Mouse (Mus musculus) kidney, embryonic 14.5 days (tissue): ENCODE measurements at regions not wholly inside any gene's neighbourhood (a gene's known extent, or its start where the extent isn't known, plus 50 kb on each side); places are given as distances from the start of the nearest gene placed in this dataset.
"Not testable (repeated sequence)": the region's sequence is repeated elsewhere in the genome, so short reads cannot be mapped to it uniquely, and the experiment has no call there.

Experiments
- ATAC-seq: fragments of 200-750 bp; cut with Nextera tagmentation; 2 replicates; pipeline ENCODE4 v1.8.0; 2017; ENCODE audit warnings: moderate number of reproducible peaks, mild to moderate bottlenecking, moderate TSS enrichment, moderate library complexity; ENCODE audit not compliant: low FRiP score, low TSS enrichment
- H3K27ac ChIP-seq: fragments of 300-500 bp; sonication (generic); 2 replicates; pipeline ENCODE4 v1.5.1; 2014; ENCODE audit warnings: low read depth, mild to moderate bottlenecking, low read length, moderate library complexity, mixed read lengths
- H3K27me3 ChIP-seq: fragments of 300-500 bp; sonication (generic); 2 replicates; pipeline ENCODE4 v1.6.1; 2014; ENCODE audit warnings: mild to moderate bottlenecking, low read length; ENCODE audit not compliant: control insufficient read depth, insufficient read depth
- H3K36me3 ChIP-seq: fragments of 300-500 bp; sonication (generic); 2 replicates; pipeline ENCODE4 v1.6.1; 2014; ENCODE audit warnings: low read length, mixed read lengths; ENCODE audit not compliant: control insufficient read depth, insufficient read depth
- H3K4me1 ChIP-seq: fragments of 300-500 bp; sonication (generic); 2 replicates; pipeline ENCODE4 v1.6.1; 2014; ENCODE audit warnings: low read length, mixed read lengths; ENCODE audit not compliant: control insufficient read depth, insufficient read depth
- H3K4me2 ChIP-seq: fragments of 300-500 bp; sonication (generic); replicated peaks from 2 replicates; pipeline ENCODE4 v1.6.1; 2014; ENCODE audit warnings: low read depth, mild to moderate bottlenecking, low read length
- H3K4me3 ChIP-seq: fragments of 300-500 bp; sonication (generic); 2 replicates; pipeline ENCODE4 v1.5.1; 2014; ENCODE audit warnings: mild to moderate bottlenecking, low read length
- H3K9ac ChIP-seq: fragments of 300-500 bp; sonication (generic); 2 replicates; pipeline ENCODE4 v1.6.1; 2014; ENCODE audit warnings: low read depth, mild to moderate bottlenecking, low read length, moderate library complexity
- H3K9me3 ChIP-seq: fragments of 300-500 bp; sonication (generic); 2 replicates; pipeline ENCODE4 v1.6.1; 2016; ENCODE audit warnings: low read length; ENCODE audit not compliant: control insufficient read depth
- WGBS: fragments of 180-500 bp; shearing (Covaris S2); extraction: QIAGEN DNeasy Blood & Tissue Kit; methylation state at CpG from one replicate; pipeline ENCODE4 v1.1.7; 2014; 5-methylcytosine and 5-hydroxymethylcytosine counted together

- Histone ChIP-seq H3K36me3 (no peaks in the 10 kb centered on the region), H3K27ac (no peak overlapping the region), H3K4me1 (no peaks in the 10 kb centered on the region), H3K4me3 (no peak overlapping the region), H3K9ac (no peak overlapping the region), H3K9me3 (peaks cover 17% of the 10 kb centered on the region), H3K27me3 (no peaks in the 10 kb centered on the region), H3K4me2 (no peak overlapping the region)
- WGBS = 79% methylated on average over 3 of the region's 3 CpGs
- ATAC-seq = no peak
Measured at GRCm38 (mm10) chr13:3341416-3341815, 196.4 kb upstream of the Gdi2 start.

DNA sequence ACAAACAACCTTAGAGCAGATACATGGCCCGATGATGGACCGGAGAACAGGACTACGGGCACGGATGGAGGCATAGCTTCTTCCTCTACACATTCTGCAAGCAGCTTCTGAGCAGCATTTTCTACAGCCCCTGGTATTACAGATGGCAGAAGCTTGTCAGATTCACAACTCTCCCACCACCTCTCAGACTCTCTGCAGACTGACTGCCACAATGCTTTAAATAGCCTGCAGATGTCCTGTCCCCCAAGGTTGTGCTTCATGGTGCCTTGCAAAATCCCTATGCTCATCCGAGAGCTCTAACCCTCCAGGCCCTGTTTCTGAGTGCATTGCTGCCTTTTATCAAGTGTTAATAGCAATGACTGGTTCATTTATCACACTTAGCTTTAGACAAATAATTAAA lies 194.3 kb upstream of the Gdi2 start:
- H3K27ac ChIP-seq = no peak overlapping the region
- H3K9me3 ChIP-seq = peaks cover 10% of the 10 kb centered on the region
- no peak for ATAC-seq
- no peak overlapping the region for H3K4me3 ChIP-seq
- no peaks in the 10 kb centered on the region for H3K4me1 ChIP-seq
- no peak overlapping the region for H3K4me2 ChIP-seq
- no peaks in the 10 kb centered on the region for H3K36me3 ChIP-seq
- H3K9ac ChIP-seq = no peak overlapping the region
- 90% methylated on average over 5 of the region's 5 CpGs for WGBS
- no peaks in the 10 kb centered on the region for H3K27me3 ChIP-seq

GRCm38 (mm10) chr13:3354912-3355311 lies 183.0 kb upstream of the Gdi2 start:
- peaks cover 23% of the 10 kb centered on the region for H3K27me3 ChIP-seq
- not testable (repeated sequence) for H3K27ac ChIP-seq, H3K9ac ChIP-seq, H3K36me3 ChIP-seq, ATAC-seq, H3K4me2 ChIP-seq, H3K4me1 ChIP-seq, H3K4me3 ChIP-seq, H3K9me3 ChIP-seq

DNA sequence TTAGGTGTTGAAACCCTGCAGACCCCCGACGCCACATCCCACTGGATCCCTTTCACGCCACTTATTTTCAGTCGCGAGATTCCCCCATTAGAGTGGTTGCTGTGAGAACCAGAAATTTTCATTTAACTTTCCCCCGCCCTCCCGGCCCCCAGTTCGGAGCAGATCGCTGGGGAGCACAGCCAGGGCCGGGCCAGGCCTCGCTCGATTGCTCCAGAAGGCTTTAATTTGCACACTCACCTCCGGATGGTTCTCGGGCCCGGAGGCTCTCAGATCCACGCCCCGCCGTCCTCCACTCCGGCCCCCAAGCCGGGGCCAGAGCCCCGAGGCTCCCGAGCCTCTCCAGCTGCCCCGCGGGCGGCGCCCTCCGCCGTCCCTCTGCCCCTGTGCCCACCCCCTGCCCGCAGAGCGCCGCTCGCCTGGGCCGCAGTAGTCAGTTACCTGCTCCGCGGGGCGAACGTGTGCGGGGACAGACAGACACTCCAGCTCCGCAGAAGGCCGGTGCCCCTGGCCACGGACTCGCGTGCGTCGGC lies 179.7 kb upstream of the Gdi2 start:
- Histone ChIP-seq H3K4me3 (peak overlapping the region; percentile 51), H3K36me3 (no peaks in the 10 kb centered on the region), H3K27ac (no peak overlapping the region), H3K27me3 (peaks cover 29% of the 10 kb centered on the region), H3K4me1 (no peaks in the 10 kb centered on the region), H3K9ac (no peak overlapping the region), H3K9me3 (0 out of 2 replicates have a peak, but pooled peaks cover under 1% of the 10 kb centered on the region), H3K4me2 (peak overlapping the region; percentile 89)
- no peak for ATAC-seq
- WGBS = 4% methylated on average over 35 of the region's 45 CpGs

DNA sequence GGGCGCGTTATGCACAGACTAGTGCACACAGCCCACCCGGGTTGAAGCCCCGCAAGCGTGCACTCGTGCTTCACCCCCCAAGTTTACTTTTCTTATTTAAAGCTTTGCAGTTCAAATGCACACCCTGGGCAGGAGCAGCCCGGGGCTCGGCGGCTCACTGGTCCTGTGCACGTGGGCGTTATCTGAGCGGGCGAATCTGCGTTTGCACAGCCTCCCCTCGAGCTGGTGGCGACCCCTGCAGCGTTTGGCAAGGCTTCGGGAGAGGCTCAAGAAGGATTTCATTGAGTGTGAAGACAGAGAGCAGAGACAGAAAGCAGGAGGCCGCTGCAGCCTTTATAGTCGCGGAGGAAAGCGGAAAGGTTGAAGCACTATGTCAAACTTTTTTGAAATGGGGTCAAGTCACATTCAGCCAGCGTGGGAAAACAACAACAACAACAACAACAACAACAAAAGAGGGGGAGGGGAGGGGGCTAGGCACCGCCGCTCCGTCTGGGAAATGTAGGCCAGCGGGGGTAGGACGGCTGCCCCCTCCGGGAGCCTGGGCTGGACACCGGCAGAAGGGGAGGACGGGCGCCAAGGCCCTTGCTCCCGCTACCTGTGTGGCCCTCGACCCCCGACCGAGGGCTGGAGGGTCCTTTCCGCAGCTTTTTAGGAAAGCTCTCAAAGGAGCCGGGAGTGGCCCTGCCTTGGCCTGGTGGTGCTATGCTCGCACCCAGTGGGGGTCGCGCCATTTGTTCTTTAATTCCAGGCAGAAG lies 178.7 kb upstream of the Gdi2 start:
- Histone ChIP-seq H3K4me3 (peak overlapping the region; percentile 51), H3K9me3 (no peaks in the 10 kb centered on the region), H3K9ac (no peak overlapping the region), H3K4me2 (peak overlapping the region; percentile 89), H3K27me3 (peaks cover 29% of the 10 kb centered on the region), H3K36me3 (no peaks in the 10 kb centered on the region), H3K27ac (no peak overlapping the region), H3K4me1 (no peaks in the 10 kb centered on the region)
- ATAC-seq = 0 out of 2 replicates have a peak, but pooled peaks have one; percentile 44
- WGBS = 0% methylated on average over 41 of the region's 41 CpGs

- WGBS = 1% methylated on average over 35 of the region's 35 CpGs
Measured at GRCm38 (mm10) chr13:3359751-3360260, 178.1 kb upstream of the Gdi2 start.

DNA sequence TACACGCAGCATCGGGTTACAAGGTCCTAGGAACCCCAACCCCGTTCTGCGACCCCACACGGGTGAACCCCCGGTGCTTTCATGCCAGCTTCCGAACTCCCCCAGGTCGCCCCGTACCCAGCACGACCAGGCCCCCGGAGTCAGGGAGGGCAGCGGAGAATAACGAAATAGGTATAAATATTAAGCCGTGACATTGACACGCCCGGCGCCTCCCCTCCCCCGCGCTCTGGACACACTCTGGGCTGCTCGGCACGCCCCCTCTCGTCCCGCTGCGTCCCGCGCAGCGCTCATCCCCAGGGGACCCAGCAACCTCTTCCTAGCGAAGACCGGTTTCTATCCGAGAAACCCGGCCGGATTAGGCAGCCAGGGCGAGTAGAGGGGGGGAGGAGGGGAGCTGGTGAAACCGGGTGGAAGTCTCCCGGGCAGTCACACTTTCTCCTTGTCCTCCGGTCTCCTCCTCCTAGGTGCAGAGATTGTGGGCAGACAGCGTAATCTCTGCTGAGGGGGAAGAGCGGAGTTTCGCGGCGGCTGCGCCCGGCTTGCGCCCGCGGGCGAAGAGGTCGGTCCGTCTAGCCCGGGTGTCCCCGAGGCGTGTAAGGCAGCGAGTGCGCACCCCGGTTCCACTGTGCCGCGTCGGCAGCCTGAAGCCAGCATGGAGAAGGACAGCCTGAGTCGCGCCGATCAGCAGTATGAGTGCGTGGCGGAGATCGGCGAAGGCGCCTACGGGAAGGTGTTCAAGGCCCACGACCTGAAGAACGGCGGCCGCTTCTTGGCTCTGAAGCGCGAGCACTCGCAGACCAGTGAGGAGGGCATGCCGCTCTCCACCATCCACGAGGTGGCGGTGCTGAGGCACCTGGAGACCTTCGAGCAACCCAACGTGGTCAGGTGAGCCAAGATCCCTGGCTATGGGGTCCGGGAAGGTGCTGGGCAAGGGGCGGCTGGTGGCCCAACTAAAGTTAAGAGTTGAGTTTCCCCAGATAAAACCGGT lies 177.1 kb upstream of the Gdi2 start:
- Histone ChIP-seq H3K4me1 (no peaks in the 10 kb centered on the region), H3K9ac (peak overlapping the region; percentile 32), H3K4me2 (peak overlapping the region; percentile 89), H3K9me3 (no peaks in the 10 kb centered on the region), H3K36me3 (no peaks in the 10 kb centered on the region), H3K27me3 (peaks cover 29% of the 10 kb centered on the region), H3K27ac (no peak overlapping the region), H3K4me3 (peak overlapping the region; percentile 51)
- ATAC-seq = peak; percentile 79
- WGBS = 1% methylated on average over 78 of the region's 82 CpGs

More at GRCm38 (mm10) chr13:3359751-3360260, 178.1 kb upstream of the Gdi2 start:
- H3K9me3 ChIP-seq, H3K9ac ChIP-seq, H3K36me3 ChIP-seq, H3K27ac ChIP-seq, H3K4me1 ChIP-seq: not testable (repeated sequence)
- peaks cover 29% of the 10 kb centered on the region for H3K27me3 ChIP-seq
- peak overlapping the region; percentile 51 for H3K4me3 ChIP-seq
- 0 out of 2 replicates have a peak, but pooled peaks have one; percentile 23 for ATAC-seq
- H3K4me2 ChIP-seq = peak overlapping the region; percentile 89

DNA sequence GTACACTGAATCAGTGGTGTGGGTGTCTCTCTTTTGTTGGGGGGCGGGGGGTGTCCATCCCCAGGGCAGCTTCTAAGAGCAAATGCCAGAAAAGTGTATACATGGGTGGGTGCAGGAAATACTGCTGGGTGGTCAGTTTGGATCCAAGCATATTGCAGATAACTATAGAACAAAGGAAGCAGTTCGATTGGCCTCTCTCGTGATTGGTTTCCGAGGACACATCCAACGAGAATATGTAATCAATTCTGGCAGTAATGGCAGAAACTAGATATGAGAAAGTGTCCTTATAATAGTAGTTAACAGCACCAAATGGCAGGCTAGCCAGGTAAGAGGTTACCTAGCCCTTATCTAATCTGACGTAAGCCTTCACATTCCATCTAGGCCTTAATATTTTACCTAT lies 165.2 kb upstream of the Gdi2 start:
- Histone ChIP-seq H3K4me3 (no peak overlapping the region), H3K9me3 (no peaks in the 10 kb centered on the region), H3K36me3 (no peaks in the 10 kb centered on the region), H3K4me2 (no peak overlapping the region), H3K27me3 (no peaks in the 10 kb centered on the region), H3K9ac (no peak overlapping the region), H3K4me1 (no peaks in the 10 kb centered on the region), H3K27ac (no peak overlapping the region)
- 75% methylated on average over 6 of the region's 6 CpGs for WGBS
- ATAC-seq = no peak
